In genomic region chr13:12106662-12107632, GRCm38 (mm10) we compare ENCODE assay signal across 8 mouse cellular contexts. TPM values are rescaled to one million over a fixed set of nuclear protein-coding genes. Genes with fewer than 3 reads are reported as not detected.
A peak's percentile ranks its signal among the peaks of the same experiment; 100 is the strongest.
DNase-seq lines count a peak whose midpoint lies in the region; ATAC-seq and TF ChIP-seq lines count a peak whose summit lies in the region.

TSS of gene Ryr2 (minus strand) at chr13:12106945.

- H3K9me3 ChIP-seq in ES-Bruce4 (replicated peaks; ENCODE audit: control insufficient read depth, insufficient read depth, low read length, poor library complexity, severe bottlenecking): no peaks in the 10 kb centered on the region
- no peaks in the 10 kb centered on the region for H3K9me3 ChIP-seq in forebrain, embryonic 12.5 days
- no peaks in the 10 kb centered on the region for H3K9me3 ChIP-seq in liver, embryonic 13.5 days (replicated peaks)
- H3K9me3 ChIP-seq in neural tube, embryonic 13.5 days: no peaks in the 10 kb centered on the region

- intact Hi-C loops in heart, postnatal 14 days (cut with DNase I): loop anchor here (5.0 kb wide), 1 partner anchor 345 kb away; no protein-coding TSS in a partner anchor

- H3K27me3 ChIP-seq in ES-Bruce4 (ENCODE audit: control insufficient read depth, insufficient read depth, low read length, poor library complexity, severe bottlenecking): peaks cover 6% of the 10 kb centered on the region
- H3K27me3 ChIP-seq in forebrain, embryonic 12.5 days: peaks cover 49% of the 10 kb centered on the region
- H3K27me3 ChIP-seq in liver, embryonic 13.5 days: peaks cover 70% of the 10 kb centered on the region
- H3K27me3 ChIP-seq in neural tube, embryonic 13.5 days: peaks cover 35% of the 10 kb centered on the region

- peak within 1 kb of the TSS; percentile 95 for H3K9ac ChIP-seq in ES-Bruce4 (ENCODE audit: low read depth, poor library complexity, severe bottlenecking)
- H3K9ac ChIP-seq in forebrain, embryonic 12.5 days: peak within 1 kb of the TSS; percentile 66
- no peak within 1 kb of the TSS for H3K9ac ChIP-seq in liver, embryonic 13.5 days
- peak within 1 kb of the TSS; percentile 91 for H3K9ac ChIP-seq in neural tube, embryonic 13.5 days

- ATAC-seq in forebrain, embryonic 12.5 days (ENCODE audit: low FRiP score): peak; percentile 86
- ATAC-seq in liver, embryonic 13.5 days (ENCODE audit: low read depth): peak; percentile 75
- peak; percentile 91 for ATAC-seq in neural tube, embryonic 13.5 days (ENCODE audit: low read depth)

- WGBS in forebrain, embryonic 12.5 days: 14% methylated on average over 33 of the region's 64 CpGs
- WGBS in liver, embryonic 13.5 days (ENCODE audit: insufficient replicate concordance): 10% methylated on average over 50 of the region's 64 CpGs
- 9% methylated on average over 53 of the region's 64 CpGs for WGBS in neural tube, embryonic 13.5 days

- TF ChIP-seq EP300 in ES-Bruce4 (IDR thresholded peaks at IDR 0.05; ENCODE audit: insufficient read depth, low read depth, low read length): peak; percentile 62; the same call in 1 of the 2 replicates

- H3K27ac ChIP-seq in ES-Bruce4 (ENCODE audit: insufficient read depth, low read length): no peak within 1 kb of the TSS
- H3K27ac ChIP-seq in forebrain, embryonic 12.5 days: no peak within 1 kb of the TSS
- no peak within 1 kb of the TSS for H3K27ac ChIP-seq in liver, embryonic 13.5 days
- peak within 1 kb of the TSS; percentile 88 for H3K27ac ChIP-seq in neural tube, embryonic 13.5 days (replicated peaks)

- H3K4me1 ChIP-seq in ES-Bruce4 (ENCODE audit: control insufficient read depth, insufficient read depth, low read length): no peaks in the 10 kb centered on the region
- peaks cover 14% of the 10 kb centered on the region for H3K4me1 ChIP-seq in forebrain, embryonic 12.5 days
- H3K4me1 ChIP-seq in liver, embryonic 13.5 days (replicated peaks): peaks cover 9% of the 10 kb centered on the region
- peaks cover 15% of the 10 kb centered on the region for H3K4me1 ChIP-seq in neural tube, embryonic 13.5 days (replicated peaks)

- peak within 1 kb of the TSS; percentile 98 for H3K4me2 ChIP-seq in forebrain, embryonic 12.5 days
- H3K4me2 ChIP-seq in liver, embryonic 13.5 days: peak within 1 kb of the TSS; percentile 76
- H3K4me2 ChIP-seq in neural tube, embryonic 13.5 days: peak within 1 kb of the TSS; percentile 92

- DNase-seq in c-Kit-positive CD71-negative TER-119-negative erythroid progenitor cells, embryonic 14.5 days (ENCODE audit: low read depth): peak; percentile 26
- DNase-seq in heart, postnatal 14 days: peak; percentile 76 to 79
- DNase-seq in kidney, postnatal 25 days: peak; percentile 72 to 90
- DNase-seq in liver, embryonic 13.5 days: peak; percentile 22
- DNase-seq in testis, postnatal 10 days (ENCODE audit: low spot score): peak; percentile 75

- TF ChIP-seq CTCF in ES-Bruce4 (IDR thresholded peaks at IDR 0.05; ENCODE audit: low read depth, low read length): peak; percentile 65

- H3K4me3 ChIP-seq in ES-Bruce4 (ENCODE audit: low read depth, low read length): peak within 1 kb of the TSS; percentile 87
- H3K4me3 ChIP-seq in forebrain, embryonic 12.5 days (replicated peaks): peak within 1 kb of the TSS; percentile 72
- peak within 1 kb of the TSS; percentile 56 for H3K4me3 ChIP-seq in liver, embryonic 13.5 days (replicated peaks)
- H3K4me3 ChIP-seq in neural tube, embryonic 13.5 days: peak within 1 kb of the TSS; percentile 77

- no peak for TF ChIP-seq POLR2A in ES-Bruce4 (IDR thresholded peaks at IDR 0.05; ENCODE audit: insufficient read depth, low read length)

- no peaks in the 10 kb centered on the region for H3K36me3 ChIP-seq in ES-Bruce4 (ENCODE audit: control insufficient read depth, insufficient read depth, low read length, poor library complexity, severe bottlenecking)
- no peaks in the 10 kb centered on the region for H3K36me3 ChIP-seq in forebrain, embryonic 12.5 days (replicated peaks)
- H3K36me3 ChIP-seq in liver, embryonic 13.5 days: no peaks in the 10 kb centered on the region
- no peaks in the 10 kb centered on the region for H3K36me3 ChIP-seq in neural tube, embryonic 13.5 days

RNA-seq across cellular contexts. Expression of gene Ryr2, which starts in this region (rescaled TPM):
- 1.9 and 2.9 TPM in 2 replicates for polyA plus RNA-seq in ES-Bruce4 (2011; ENCODE audit: insufficient read depth, insufficient read length, low read depth, missing spikeins)
- polyA plus RNA-seq in forebrain, embryonic 12.5 days (2016; fragmentation: Nextera tagmentation; extraction: Ambion mirVana): 0.37 and 0.59 TPM in 2 replicates
- total RNA-seq in heart, postnatal 14 days (2021): 1,000 to 10,000 TPM in 1 of 2 experiments, 100 to 1,000 TPM in 1; 977 to 1,003 TPM
- 0.10 and 0.12 TPM in 2 replicates for polyA plus RNA-seq in liver, embryonic 13.5 days (2015; fragmentation: Nextera tagmentation; extraction: Ambion mirVana)
- 1.6 and 1.9 TPM in 2 replicates for polyA plus RNA-seq in neural tube, embryonic 13.5 days (2015; fragmentation: Nextera tagmentation; extraction: Ambion mirVana)

Comparison
In these comparisons a context has a peak if more than half of its experiments do, and no peak if none do; other contexts are left out.
1. Peak in ATAC-seq, H3K4me3 ChIP-seq, H3K9ac ChIP-seq and H3K4me2 ChIP-seq in forebrain, embryonic 12.5 days; RNA of the gene not detected or under 1 TPM.
2. Peak in DNase-seq, ATAC-seq, H3K4me3 ChIP-seq and H3K4me2 ChIP-seq in liver, embryonic 13.5 days; RNA of the gene not detected or under 1 TPM.
3. DNase-seq: peak in every context shown above with its lines; median percentile 81 in kidney, postnatal 25 days; 78 in heart, postnatal 14 days; 75 in testis, postnatal 10 days; 26 in c-Kit-positive CD71-negative TER-119-negative erythroid progenitor cells, embryonic 14.5 days; 22 in liver, embryonic 13.5 days.